22 mouse cellular contexts compared by ENCODE assay signal in genomic region chr9:119795254-119795912, GRCm38 (mm10). TPM values are rescaled to one million over a fixed set of nuclear protein-coding genes. Genes with fewer than 3 reads are reported as not detected.
A peak's percentile ranks its signal among the peaks of the same experiment; 100 is the strongest.
DNase-seq lines count a peak whose midpoint lies in the region; ATAC-seq and TF ChIP-seq lines count a peak whose summit lies in the region.
"Had no signal": no experiment of that assay in that cellular context is flagged by ENCODE, and none has a peak within 500 bp of the region (broad histone marks: within the 10 kb centered on the region; RNA-seq: fewer than 3 reads in every experiment).

No protein-coding gene starts in this region.

- no peaks in the 10 kb centered on the region for H3K27me3 ChIP-seq in heart, embryonic 12.5 days (replicated peaks)
- H3K27me3 ChIP-seq in liver, postnatal 0 days (ENCODE audit: insufficient read depth, low read length), result no peaks in the 10 kb centered on the region
- no peaks in the 10 kb centered on the region for H3K27me3 ChIP-seq in lung, postnatal 0 days (replicated peaks; ENCODE audit: insufficient read depth, low read length)
- H3K27me3 ChIP-seq: forebrain, embryonic 15.5 days; limb, embryonic 12.5 days had no signal

- H3K9ac ChIP-seq in heart, embryonic 12.5 days, result no peak overlapping the region
- no peak overlapping the region for H3K9ac ChIP-seq in liver, postnatal 0 days (replicated peaks)
- H3K9ac ChIP-seq in lung, postnatal 0 days (replicated peaks; ENCODE audit: low read depth), result no peak overlapping the region
- H3K9ac ChIP-seq: forebrain, embryonic 15.5 days; limb, embryonic 12.5 days had no signal

- peak overlapping the region; percentile 55; the same call in 1 of the 2 replicates for H3K27ac ChIP-seq in heart, embryonic 12.5 days (ENCODE audit: poor library complexity, severe bottlenecking)
- H3K27ac ChIP-seq in liver, postnatal 0 days (ENCODE audit: low read depth), result no peak overlapping the region
- H3K27ac ChIP-seq in lung, postnatal 0 days (ENCODE audit: low read length), result no peak overlapping the region
- H3K27ac ChIP-seq: forebrain, embryonic 15.5 days; hindbrain, embryonic 10.5 days; kidney, postnatal 0 days; limb, embryonic 12.5 days; stomach, postnatal 0 days had no signal

- no peak overlapping the region for H3K4me2 ChIP-seq in heart, embryonic 12.5 days
- H3K4me2 ChIP-seq in liver, postnatal 0 days (ENCODE audit: low read depth, low read length), result no peak overlapping the region
- H3K4me2 ChIP-seq in lung, postnatal 0 days (replicated peaks; ENCODE audit: low read depth, low read length), result no peak overlapping the region
- H3K4me2 ChIP-seq: forebrain, embryonic 15.5 days; limb, embryonic 12.5 days had no signal

- H3K4me1 ChIP-seq in heart, embryonic 12.5 days (replicated peaks), result peaks cover 18% of the 10 kb centered on the region
- no peaks in the 10 kb centered on the region for H3K4me1 ChIP-seq in liver, postnatal 0 days (ENCODE audit: insufficient read depth)
- H3K4me1 ChIP-seq in lung, postnatal 0 days (ENCODE audit: insufficient read depth, low read depth, low read length), result no peaks in the 10 kb centered on the region
- H3K4me1 ChIP-seq: forebrain, embryonic 15.5 days; hindbrain, embryonic 10.5 days; limb, embryonic 12.5 days had no signal

- WGBS in heart, embryonic 12.5 days, result 53% methylated on average over 15 of the region's 15 CpGs
- WGBS in liver, postnatal 0 days (ENCODE audit: insufficient replicate concordance), result 51% methylated on average over 15 of the region's 15 CpGs
- 67% methylated on average over 15 of the region's 15 CpGs for WGBS in lung, postnatal 0 days

- H3K9me3 ChIP-seq in heart, embryonic 12.5 days (replicated peaks), result peaks cover 9% of the 10 kb centered on the region; the same call in 1 of the 2 replicates
- no peaks in the 10 kb centered on the region for H3K9me3 ChIP-seq in liver, postnatal 0 days (ENCODE audit: low read length)
- H3K9me3 ChIP-seq in lung, postnatal 0 days (ENCODE audit: low read length), result no peaks in the 10 kb centered on the region
- H3K9me3 ChIP-seq: forebrain, embryonic 15.5 days; hindbrain, embryonic 10.5 days; limb, embryonic 12.5 days had no signal

- no peak for DNase-seq in heart, adult 18-20 months
- DNase-seq in liver, result peak; percentile 15
- DNase-seq in liver, postnatal 0 days, result no peak
- DNase-seq in c-Kit-positive CD71-negative TER-119-negative erythroid progenitor cells, embryonic 14.5 days (ENCODE audit: low read depth), result peak; percentile 43
- no peak for DNase-seq in cerebellum, postnatal 14 days
- DNase-seq in lung, postnatal 0 days (ENCODE audit: low spot score), result no peak
- DNase-seq: adrenal gland, adult 8-10 months; cerebellum, adult 9-11 months; embryo, embryonic 11 days; gastrocnemius, postnatal 14 days; kidney, adult 18-20 months; lung, postnatal 14 days; thymus, postnatal 25 days had no signal

- TF ChIP-seq CTCF in liver, postnatal 0 days (IDR thresholded peaks at IDR 0.05; ENCODE audit: low read depth), result no peak
- no peak for TF ChIP-seq CTCF in lung, postnatal 0 days (IDR thresholded peaks at IDR 0.05)

- H3K4me3 ChIP-seq in heart, embryonic 12.5 days, result no peak overlapping the region
- no peak overlapping the region for H3K4me3 ChIP-seq in liver, postnatal 0 days (ENCODE audit: low read depth, low read length)
- H3K4me3 ChIP-seq in lung, postnatal 0 days (ENCODE audit: low read depth, low read length), result no peak overlapping the region
- H3K4me3 ChIP-seq: forebrain, embryonic 15.5 days; hindbrain, embryonic 10.5 days; limb, embryonic 12.5 days had no signal

- no peak for ATAC-seq in heart, embryonic 12.5 days (ENCODE audit: insufficient number of reproducible peaks, low FRiP score)
- no peak for ATAC-seq in liver, postnatal 0 days
- peak; percentile 81 for ATAC-seq in megakaryocyte progenitor cell, adult 5-6 weeks (replicated peaks; ENCODE audit: poor library complexity)
- no peak for ATAC-seq in lung, postnatal 0 days
- ATAC-seq: forebrain, embryonic 15.5 days; Patski had no signal

- no peaks in the 10 kb centered on the region for H3K36me3 ChIP-seq in heart, embryonic 12.5 days
- no peaks in the 10 kb centered on the region for H3K36me3 ChIP-seq in liver, postnatal 0 days (replicated peaks; ENCODE audit: insufficient read depth, low read length)
- no peaks in the 10 kb centered on the region for H3K36me3 ChIP-seq in lung, postnatal 0 days (ENCODE audit: insufficient read depth, low read length)
- H3K36me3 ChIP-seq: forebrain, embryonic 15.5 days; hindbrain, embryonic 10.5 days; limb, embryonic 12.5 days had no signal

- no peak for TF ChIP-seq EP300 in liver, postnatal 0 days (IDR thresholded peaks at IDR 0.05; ENCODE audit: low read depth)
- no peak for TF ChIP-seq EP300 in lung, postnatal 0 days (IDR thresholded peaks at IDR 0.05)

RNA-seq across cellular contexts. Expression of gene Scn11a, which starts 29.9 kb away (rescaled TPM):
- not detected in 2 replicates for polyA plus RNA-seq in heart, embryonic 12.5 days (2016; fragmentation: Nextera tagmentation; extraction: Ambion mirVana)
- under 1 TPM in 1 of 2 experiments, not detected in 1; 0.05 TPM for total RNA-seq in heart, adult 18-20 months (2021)
- polyA plus RNA-seq in liver, postnatal 0 days (2015; fragmentation: Nextera tagmentation; extraction: Ambion mirVana), result not detected in 2 replicates
- not detected in 2 replicates for total RNA-seq in megakaryocyte progenitor cell, adult 5-6 weeks (2015)
- not detected in 2 replicates for total RNA-seq in megakaryocyte progenitor cell, adult 5-6 weeks (2017)
- not detected in 2 replicates for polyA plus RNA-seq in lung, postnatal 0 days (2015; fragmentation: Nextera tagmentation; extraction: Ambion mirVana)
- total RNA-seq: adrenal gland, adult 8-10 months; gastrocnemius, postnatal 14 days had no signal
- polyA plus RNA-seq: neural tube, embryonic 11.5 days; Patski had no signal

Comparison
In these comparisons a context has a peak if more than half of its experiments do, and no peak if none do; other contexts are left out.
1. DNase-seq: peak in liver (single experiment) and c-Kit-positive CD71-negative TER-119-negative erythroid progenitor cells, embryonic 14.5 days (single experiment); none in heart, adult 18-20 months (0 of 2), liver, postnatal 0 days (single experiment), cerebellum, postnatal 14 days (0 of 2) and lung, postnatal 0 days (single experiment).